Mouse (Mus musculus) lung, adult 2 months (tissue): ENCODE measurements around the gene Cbr2.

Experiments
- CTCF ChIP-seq: fragments of 200-500 bp; IDR thresholded peaks from 2 replicates; pipeline ENCODE4 v1.5.1; 2011; ENCODE audit warnings: mild to moderate bottlenecking, low read length, control low read depth; ENCODE audit not compliant: insufficient read depth
- POLR2A ChIP-seq: fragments of 200-500 bp; IDR thresholded peaks from 2 replicates; pipeline ENCODE4 v1.6.1; 2011; ENCODE audit warnings: low read depth, mild to moderate bottlenecking, control low read depth, low read length, borderline replicate concordance; ENCODE audit errors: extremely low read depth

- TF ChIP-seq POLR2A (no peak), CTCF (no peak)
These were observed 10.5 kb downstream of the Cbr2 start, which contains the start of gene Rac3 for GRCm38 (mm10) chr11:120721124-120722066.
